8 mouse cellular contexts compared by ENCODE assay signal in the genomic region with DNA sequence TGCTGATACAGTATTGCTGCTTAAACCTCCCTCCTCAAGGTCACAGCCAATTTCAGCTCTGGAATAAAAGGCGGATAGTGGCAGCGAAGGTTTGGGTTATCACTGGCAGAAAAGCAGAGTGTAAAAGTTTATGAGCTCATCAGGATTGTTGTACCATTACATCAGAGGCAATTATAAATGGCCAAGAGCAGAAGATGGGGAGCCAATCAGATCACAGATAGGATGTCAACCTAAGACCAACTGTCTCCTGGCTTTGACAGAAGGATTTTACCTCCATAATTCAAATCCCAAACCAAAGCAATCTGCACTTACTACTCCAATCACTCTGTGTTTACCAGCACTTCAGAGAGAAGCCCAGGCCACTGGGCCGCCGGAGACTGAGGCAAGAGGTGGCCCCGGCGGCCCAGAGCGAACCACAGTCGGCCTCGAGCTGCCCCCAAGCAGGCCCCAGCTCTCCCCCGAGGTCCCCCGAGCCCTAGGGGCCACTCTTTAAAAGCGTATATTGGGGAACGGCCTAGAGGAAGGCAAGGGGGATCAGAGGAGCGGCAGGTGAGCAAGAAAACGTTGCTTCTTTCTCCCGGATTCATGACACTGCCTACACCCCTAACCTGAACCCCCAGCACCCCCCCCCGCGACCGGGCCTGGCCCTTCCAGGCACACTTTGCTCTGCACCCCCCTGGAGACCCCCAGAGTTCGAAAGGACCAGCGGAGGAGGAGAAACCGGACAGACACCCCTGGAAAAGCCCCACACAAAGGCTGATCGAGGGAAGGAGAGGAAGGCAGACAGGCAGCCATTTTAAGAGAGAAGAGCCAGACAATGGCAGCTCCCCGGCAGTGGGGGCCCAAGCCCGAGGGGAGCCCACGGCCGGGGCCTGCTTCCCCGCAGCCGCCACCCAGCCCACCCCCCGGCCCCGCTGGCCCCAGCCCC. TPM values are rescaled to one million over a fixed set of nuclear protein-coding genes. Genes with fewer than 3 reads are reported as not detected.
A peak's percentile ranks its signal among the peaks of the same experiment; 100 is the strongest.
DNase-seq lines count a peak whose midpoint lies in the region; ATAC-seq lines count a peak whose summit lies in the region.

No protein-coding gene starts in this region.

- peaks cover 40% of the 10 kb centered on the region for H3K4me1 ChIP-seq in intestine, embryonic 14.5 days (replicated peaks; ENCODE audit: control insufficient read depth, insufficient read depth, low read length)
- H3K4me1 ChIP-seq in limb, embryonic 11.5 days (ENCODE audit: control insufficient read depth, insufficient read depth, low read length), result peaks cover 25% of the 10 kb centered on the region
- H3K4me1 ChIP-seq in midbrain, embryonic 14.5 days (ENCODE audit: control insufficient read depth, insufficient read depth, low read length), result peaks cover 51% of the 10 kb centered on the region
- peaks cover 48% of the 10 kb centered on the region for H3K4me1 ChIP-seq in stomach, embryonic 15.5 days

- ATAC-seq in intestine, embryonic 14.5 days (replicated peaks; ENCODE audit: low FRiP score, low TSS enrichment, low read depth), result no peak
- no peak for ATAC-seq in limb, embryonic 11.5 days (ENCODE audit: insufficient number of reproducible peaks, low FRiP score, low TSS enrichment, low read depth)
- ATAC-seq in midbrain, embryonic 14.5 days (ENCODE audit: low FRiP score, low TSS enrichment), result no peak
- ATAC-seq in stomach, embryonic 15.5 days (ENCODE audit: insufficient read depth, low FRiP score, low read depth), result no peak

- peak overlapping the region; percentile 100 for H3K27ac ChIP-seq in intestine, embryonic 14.5 days (ENCODE audit: low read depth)
- peak overlapping the region; percentile 99 for H3K27ac ChIP-seq in limb, embryonic 11.5 days (replicated peaks; ENCODE audit: low read depth, low read length)
- H3K27ac ChIP-seq in midbrain, embryonic 14.5 days (replicated peaks; ENCODE audit: low read depth, low read length), result peak overlapping the region; percentile 100
- H3K27ac ChIP-seq in stomach, embryonic 15.5 days, result peak overlapping the region; percentile 100

- WGBS in intestine, embryonic 14.5 days, result under 1% methylated on average over 22 of the region's 31 CpGs
- under 1% methylated on average over 30 of the region's 31 CpGs for WGBS in limb, embryonic 11.5 days
- WGBS in midbrain, embryonic 14.5 days, result under 1% methylated on average over 31 of the region's 31 CpGs
- under 1% methylated on average over 30 of the region's 31 CpGs for WGBS in stomach, embryonic 15.5 days

- H3K4me2 ChIP-seq in intestine, embryonic 14.5 days (ENCODE audit: low read length), result peak overlapping the region; percentile 94
- H3K4me2 ChIP-seq in limb, embryonic 11.5 days (ENCODE audit: low read depth, severe bottlenecking), result peak overlapping the region; percentile 44
- peak overlapping the region; percentile 97 for H3K4me2 ChIP-seq in midbrain, embryonic 14.5 days (ENCODE audit: low read length)
- H3K4me2 ChIP-seq in stomach, embryonic 15.5 days, result peak overlapping the region; percentile 82

- peak; percentile 35 for DNase-seq in urinary bladder, adult 2 months (ENCODE audit: low spot score)
- DNase-seq in urinary bladder, postnatal 36 days (ENCODE audit: low spot score in 2 of 2), result no peak
- peak; percentile 47 to 60 for DNase-seq in cerebellum, postnatal 14 days
- peak; percentile 38 for DNase-seq in gastrocnemius, postnatal 10 days
- peak; percentile 81 for DNase-seq in intestine, embryonic 14.5 days (ENCODE audit: low spot score)
- peak; percentile 55 for DNase-seq in limb, embryonic 11.5 days (ENCODE audit: low spot score)
- peak; percentile 82 for DNase-seq in midbrain, embryonic 14.5 days

- peak overlapping the region; percentile 100 for H3K9ac ChIP-seq in intestine, embryonic 14.5 days (ENCODE audit: low read length)
- peak overlapping the region; percentile 100 for H3K9ac ChIP-seq in limb, embryonic 11.5 days (ENCODE audit: low read length)
- peak overlapping the region; percentile 100 for H3K9ac ChIP-seq in midbrain, embryonic 14.5 days (replicated peaks; ENCODE audit: low read length)
- peak overlapping the region; percentile 100 for H3K9ac ChIP-seq in stomach, embryonic 15.5 days

- no peaks in the 10 kb centered on the region for H3K27me3 ChIP-seq in intestine, embryonic 14.5 days (replicated peaks; ENCODE audit: control insufficient read depth, insufficient read depth, low read length)
- no peaks in the 10 kb centered on the region for H3K27me3 ChIP-seq in limb, embryonic 11.5 days (ENCODE audit: control insufficient read depth, insufficient read depth, low read length)
- H3K27me3 ChIP-seq in midbrain, embryonic 14.5 days (ENCODE audit: control insufficient read depth, insufficient read depth, low read length), result no peaks in the 10 kb centered on the region
- H3K27me3 ChIP-seq in stomach, embryonic 15.5 days (replicated peaks), result no peaks in the 10 kb centered on the region

- no peaks in the 10 kb centered on the region for H3K9me3 ChIP-seq in intestine, embryonic 14.5 days (ENCODE audit: control insufficient read depth, low read length)
- no peaks in the 10 kb centered on the region for H3K9me3 ChIP-seq in limb, embryonic 11.5 days (ENCODE audit: control insufficient read depth, low read length)
- no peaks in the 10 kb centered on the region for H3K9me3 ChIP-seq in midbrain, embryonic 14.5 days (ENCODE audit: control insufficient read depth, low read length)
- no peaks in the 10 kb centered on the region for H3K9me3 ChIP-seq in stomach, embryonic 15.5 days

- peak overlapping the region; percentile 100 for H3K4me3 ChIP-seq in intestine, embryonic 14.5 days (ENCODE audit: low read depth, low read length)
- H3K4me3 ChIP-seq in limb, embryonic 11.5 days (ENCODE audit: low read depth, low read length), result peak overlapping the region; percentile 99
- peak overlapping the region; percentile 100 for H3K4me3 ChIP-seq in midbrain, embryonic 14.5 days (replicated peaks; ENCODE audit: low read depth, low read length)
- peak overlapping the region; percentile 98 for H3K4me3 ChIP-seq in stomach, embryonic 15.5 days (replicated peaks)

- 0 out of 2 replicates have a peak, but pooled peaks cover 4% of the 10 kb centered on the region for H3K36me3 ChIP-seq in intestine, embryonic 14.5 days (ENCODE audit: control insufficient read depth, insufficient read depth, low read length)
- H3K36me3 ChIP-seq in limb, embryonic 11.5 days (ENCODE audit: control insufficient read depth, insufficient read depth, low read length), result peaks cover 9% of the 10 kb centered on the region
- peaks cover 4% of the 10 kb centered on the region; the same call in 1 of the 2 replicates for H3K36me3 ChIP-seq in midbrain, embryonic 14.5 days (ENCODE audit: control insufficient read depth, insufficient read depth, low read length)
- H3K36me3 ChIP-seq in stomach, embryonic 15.5 days, result peaks cover 4% of the 10 kb centered on the region; the same call in 1 of the 2 replicates

RNA-seq across cellular contexts. Expression of gene Arid1a, which starts 4.8 kb away (rescaled TPM):
- 26.3 and 41.5 TPM in 2 replicates for polyA plus RNA-seq in urinary bladder, adult 2 months (2012; rRNA removed)
- total RNA-seq in gastrocnemius, postnatal 10 days (2021), result 10 to 100 TPM; 33.5 to 44.1 TPM
- polyA plus RNA-seq in intestine, embryonic 14.5 days (2014; fragmentation: Nextera tagmentation; extraction: Ambion mirVana), result 40.3 and 40.5 TPM in 2 replicates
- polyA plus RNA-seq in limb, embryonic 11.5 days (2014; fragmentation: Nextera tagmentation; extraction: Ambion mirVana), result 46.2 and 50.3 TPM in 2 replicates
- 38.5 and 46.7 TPM in 2 replicates for polyA plus RNA-seq in midbrain, embryonic 14.5 days (2014; fragmentation: Nextera tagmentation; extraction: Ambion mirVana)
- 27.0 and 29.2 TPM in 2 replicates for polyA plus RNA-seq in stomach, embryonic 15.5 days (2015; fragmentation: Nextera tagmentation; extraction: Ambion mirVana)

Comparison
In these comparisons a context has a peak if more than half of its experiments do, and no peak if none do; other contexts are left out.
1. DNase-seq: peak in urinary bladder, adult 2 months (single experiment), cerebellum, postnatal 14 days (2 of 2), gastrocnemius, postnatal 10 days (single experiment), intestine, embryonic 14.5 days (single experiment), limb, embryonic 11.5 days (single experiment) and midbrain, embryonic 14.5 days (single experiment); none in urinary bladder, postnatal 36 days (0 of 2).
2. H3K4me2 ChIP-seq: peak in every context shown above with its lines; median percentile 97 in midbrain, embryonic 14.5 days; 94 in intestine, embryonic 14.5 days; 82 in stomach, embryonic 15.5 days; 44 in limb, embryonic 11.5 days.
3. Peak in every context shown above with its lines, with median percentiles within 50 percentile points of each other: H3K27ac ChIP-seq, H3K4me3 ChIP-seq and H3K9ac ChIP-seq.